Mouse (Mus musculus): ENCODE data around the gene Gm49395. TPM values are rescaled to one million over a fixed set of nuclear protein-coding genes. Genes with fewer than 3 reads are reported as not detected.
A peak's percentile ranks its signal among the peaks of the same experiment; 100 is the strongest.

Gm49395 gene
- total RNA-seq, 2 experiments from 2014 or later = 9.9 to 12.9 TPM

DNA sequence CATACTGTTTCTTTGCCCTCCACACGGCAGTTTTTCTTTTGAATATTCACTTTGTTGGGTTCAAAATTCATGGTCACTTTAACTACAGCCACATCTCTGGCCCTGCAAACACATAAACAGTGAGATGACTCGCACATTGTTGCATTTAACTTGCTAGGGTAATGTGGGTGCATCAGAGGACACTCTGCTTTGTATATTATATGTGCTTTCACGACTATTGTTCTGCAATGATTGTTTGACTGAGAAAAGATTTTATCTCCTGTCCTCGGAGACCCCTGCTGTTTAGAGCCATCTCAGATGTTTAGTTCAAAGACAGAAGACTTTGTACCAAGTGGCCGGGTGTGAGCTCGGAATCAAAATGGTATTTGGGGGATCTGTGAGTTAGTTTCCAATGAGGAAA, 114.1 kb downstream of the Gm49395 start:
- DNase-seq = no peak

DNA sequence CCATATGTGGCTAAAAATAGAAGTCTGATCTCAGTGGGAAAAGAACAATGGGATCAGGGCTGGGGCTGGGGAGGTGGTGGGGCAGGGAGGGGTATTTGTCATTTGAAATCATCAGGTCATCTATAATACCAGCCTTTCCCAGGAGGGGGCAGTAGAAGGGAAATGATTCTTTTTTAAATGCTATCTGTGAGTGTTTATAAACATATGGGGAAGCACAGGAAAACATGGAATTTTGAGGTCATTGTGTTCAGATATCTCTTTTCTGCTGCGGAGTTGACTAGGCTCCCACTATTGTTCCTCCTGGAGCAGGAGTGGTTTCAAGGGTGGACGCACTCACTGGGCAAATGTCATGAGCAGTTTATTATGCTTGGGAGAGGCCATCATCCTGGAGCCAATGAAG, 114.6 kb downstream of the Gm49395 start:
- DNase-seq = peak in 1 of 2 experiments; percentile 41

Other genes with a start within 250 kb of the Gm49395 start
- gene Itga2, start 169.8 kb downstream of the Gm49395 start, total RNA-seq (2021) = 1 to 10 TPM; 1.1 to 5.6 TPM
- gene Pelo, start 11.7 kb downstream of the Gm49395 start, total RNA-seq (2021) = 10 to 100 TPM; 28.3 to 31.6 TPM
- gene Itga1, start within 50 bp of the Gm49395 start, total RNA-seq (2021) = 10 to 100 TPM; 30.2 to 31.9 TPM

All from adrenal gland, postnatal 36 days (tissue).